Mouse (Mus musculus): Measurements from ENCODE around the gene Gpm6b.

The Gpm6b gene

GRCm38 (mm10) chrX:166354913-166355312 lies 116.2 kb downstream of the Gpm6b start:
- no peak for DNase-seq (ENCODE audit: extremely low spot score)

- DNase-seq (ENCODE audit: extremely low spot score), result no peak
These were observed 117.6 kb downstream of the Gpm6b start for GRCm38 (mm10) chrX:166356276-166356675.

DNA sequence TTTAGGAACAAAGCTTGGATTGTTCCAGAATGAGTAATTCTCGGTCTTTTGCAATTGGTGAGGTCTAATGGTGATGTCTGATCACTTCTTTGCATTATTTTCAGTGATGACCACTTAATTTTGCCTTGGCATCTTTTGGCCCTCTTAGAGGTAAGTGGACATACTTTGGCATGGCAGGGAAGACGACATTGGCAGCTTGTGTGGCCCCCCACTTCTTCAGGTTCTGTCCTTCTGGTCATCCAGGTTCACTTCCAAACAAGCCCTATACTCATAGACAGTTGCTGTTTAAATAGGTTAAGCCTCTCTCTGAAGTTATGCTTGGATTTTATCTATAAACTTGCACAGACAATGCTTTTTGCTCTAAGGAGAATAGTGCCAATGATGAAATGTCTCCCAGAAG lies 120.2 kb downstream of the Gpm6b start:
- no peak for DNase-seq (ENCODE audit: extremely low spot score)

GRCm38 (mm10) chrX:166359927-166360440 lies 121.3 kb downstream of the Gpm6b start:
- no peak for DNase-seq (ENCODE audit: extremely low spot score)

DNA sequence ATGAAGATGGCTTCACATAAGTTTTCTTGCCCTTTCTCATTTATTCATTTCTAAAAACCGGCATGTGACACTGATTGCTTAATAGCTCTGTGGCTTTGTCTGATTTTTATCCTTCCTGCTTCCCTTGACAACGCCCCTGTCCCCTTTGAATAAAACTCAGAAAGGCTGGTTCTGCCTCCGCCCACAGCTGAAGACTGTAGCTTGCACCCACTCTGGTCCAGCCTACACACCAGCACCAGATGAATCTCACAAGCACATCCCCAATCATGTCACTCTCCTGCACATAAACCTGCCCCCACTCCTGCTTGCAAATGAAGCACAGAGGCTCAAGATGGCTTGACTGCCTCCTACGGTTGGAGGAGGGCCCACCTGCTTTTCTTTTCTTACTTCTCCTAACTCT lies 121.7 kb downstream of the Gpm6b start:
- no peak for DNase-seq (ENCODE audit: extremely low spot score)

DNA sequence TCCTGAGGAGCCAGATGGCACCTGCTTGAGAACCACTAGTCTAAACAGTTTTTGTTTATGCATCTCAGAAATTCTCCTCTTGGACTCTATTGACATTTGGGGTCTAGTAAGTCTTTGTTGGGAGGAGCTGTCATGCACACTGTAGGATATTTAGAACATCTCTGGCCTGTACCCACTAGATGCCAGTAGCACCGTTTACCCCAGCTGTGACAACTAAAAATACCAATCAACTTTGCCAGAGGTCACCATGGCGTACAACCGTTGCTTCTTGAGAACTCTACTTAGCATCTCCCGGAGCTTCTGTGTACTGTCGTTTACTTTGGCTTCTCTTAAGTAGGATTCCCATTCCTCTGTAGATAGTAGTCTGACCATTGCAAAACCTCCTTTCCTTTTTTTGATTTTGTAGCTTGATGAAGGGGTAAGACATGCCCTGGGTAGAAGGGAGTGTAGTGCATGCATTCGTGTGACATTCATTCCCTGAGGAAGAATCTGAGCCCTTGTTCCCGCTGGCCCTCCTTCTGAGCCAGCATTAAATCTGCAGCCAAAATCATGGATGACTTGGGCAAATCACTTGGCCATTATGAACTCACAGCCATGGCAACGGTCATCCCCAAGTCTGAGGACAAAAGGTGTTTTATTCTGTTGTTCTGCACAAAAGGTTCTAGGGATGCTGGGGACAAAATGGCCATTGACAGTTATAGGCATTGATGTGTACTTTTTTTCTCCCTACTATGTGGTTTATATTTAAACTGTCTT lies 126.9 kb downstream of the Gpm6b start:
- DNase-seq (ENCODE audit: extremely low spot score), result no peak

- DNase-seq (ENCODE audit: extremely low spot score), result no peak
These were observed 138.1 kb downstream of the Gpm6b start for GRCm38 (mm10) chrX:166376681-166377328.

- DNase-seq (ENCODE audit: extremely low spot score), result no peak
These were observed 139.9 kb downstream of the Gpm6b start for GRCm38 (mm10) chrX:166378652-166379051.

DNA sequence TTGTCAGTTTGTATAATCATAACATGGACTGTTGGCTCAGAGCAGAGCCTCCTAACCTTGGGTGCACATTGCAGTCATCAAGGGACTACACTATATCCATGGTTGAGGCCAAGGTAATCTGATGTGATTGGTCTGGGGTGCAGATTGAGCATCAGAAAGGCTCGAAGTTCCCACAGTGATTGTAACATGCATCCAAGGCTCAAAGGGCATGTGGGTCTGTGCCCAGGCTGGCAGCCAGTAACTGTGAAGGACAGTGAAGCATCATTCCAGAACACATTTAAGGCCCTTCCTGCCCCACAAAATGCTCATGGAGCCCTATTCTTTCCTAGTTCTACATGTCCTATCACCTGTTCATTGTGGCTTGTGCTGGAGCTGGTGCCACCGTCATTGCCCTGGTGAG lies 144.9 kb downstream of the Gpm6b start:
- DNase-seq (ENCODE audit: extremely low spot score), result no peak

GRCm38 (mm10) chrX:166384935-166385334 lies 146.2 kb downstream of the Gpm6b start:
- DNase-seq (ENCODE audit: extremely low spot score), result no peak

DNA sequence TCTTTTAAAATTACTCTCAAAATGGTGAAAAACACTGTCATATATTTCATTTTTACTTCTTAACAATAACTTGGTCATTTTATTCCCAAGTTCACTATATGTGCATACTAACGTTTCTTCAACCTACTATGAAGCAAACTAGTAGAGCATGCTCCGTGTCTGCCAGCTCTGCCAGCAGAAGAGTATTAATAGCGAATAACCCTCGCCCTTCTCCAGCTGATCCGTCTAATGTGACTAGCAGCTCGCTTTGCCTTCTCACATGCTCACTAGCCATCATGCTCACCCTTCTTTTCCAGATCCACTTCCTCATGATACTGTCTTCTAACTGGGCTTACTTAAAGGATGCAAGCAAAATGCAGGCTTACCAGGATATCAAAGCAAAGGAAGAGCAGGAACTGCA lies 147.9 kb downstream of the Gpm6b start:
- DNase-seq (ENCODE audit: extremely low spot score), result no peak

DNA sequence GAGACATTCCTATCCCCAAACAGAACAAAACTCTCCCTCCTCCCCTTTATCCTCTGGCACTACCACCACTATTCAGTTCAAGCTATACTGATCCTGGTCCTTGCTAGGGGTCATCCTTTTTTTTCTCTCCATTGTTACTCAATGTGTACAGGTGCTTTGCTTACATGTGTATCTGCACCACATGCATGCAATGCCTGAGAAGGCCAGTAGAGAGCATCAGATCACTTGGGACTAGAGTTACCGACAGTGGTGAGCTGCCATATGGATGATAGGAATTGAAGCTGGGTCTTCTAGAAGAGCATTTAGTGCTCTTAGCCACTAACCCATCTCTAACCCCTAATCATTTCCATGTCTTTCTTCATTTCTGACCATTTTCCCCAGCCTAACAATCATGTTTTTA lies 155.0 kb downstream of the Gpm6b start:
- DNase-seq (ENCODE audit: extremely low spot score), result no peak

GRCm38 (mm10) chrX:166407865-166408264 lies 169.2 kb downstream of the Gpm6b start:
- DNase-seq (ENCODE audit: extremely low spot score), result no peak

- no peak for DNase-seq (ENCODE audit: extremely low spot score)
These were observed 177.5 kb downstream of the Gpm6b start for GRCm38 (mm10) chrX:166416196-166416595.

GRCm38 (mm10) chrX:166434812-166435211 lies 196.1 kb downstream of the Gpm6b start:
- no peak for DNase-seq (ENCODE audit: extremely low spot score)

All from embryo, embryonic 9.5 days (tissue).